ENCODE assay signal across 22 mouse cellular contexts in the genomic region with DNA sequence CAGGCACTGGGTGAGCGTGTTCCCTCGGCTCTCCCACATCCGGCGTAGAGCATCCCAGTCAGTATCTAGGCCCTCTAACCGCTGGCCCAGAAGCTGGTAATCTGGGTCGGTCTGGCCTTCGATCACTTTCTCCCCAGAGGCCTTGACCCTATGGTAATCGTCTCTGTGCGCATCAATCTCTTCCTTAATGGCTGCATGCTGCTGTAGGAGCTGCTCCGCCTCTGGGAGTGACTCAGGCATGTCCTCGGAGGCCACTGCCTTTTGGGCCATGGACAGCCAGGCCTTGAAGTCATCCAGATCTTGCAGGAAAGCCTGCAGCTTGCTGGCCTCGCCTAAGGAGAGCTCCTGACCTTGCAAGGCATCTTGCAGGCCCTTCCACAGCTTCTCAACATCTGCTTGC.
A peak's percentile ranks its signal among the peaks of the same experiment; 100 is the strongest.
DNase-seq lines count a peak whose midpoint lies in the region; ATAC-seq lines count a peak whose summit lies in the region.
"Had no signal": no experiment of that assay in that cellular context is flagged by ENCODE, and none has a peak within 500 bp of the region (broad histone marks: within the 10 kb centered on the region; RNA-seq: fewer than 3 reads in every experiment).

No protein-coding gene starts in this region.

- H3K27ac ChIP-seq in neural tube, embryonic 11.5 days (ENCODE audit: low read depth, low read length) = no peak overlapping the region
- H3K27ac ChIP-seq in forebrain, embryonic 11.5 days (ENCODE audit: low read depth, low read length) = no peak overlapping the region
- H3K27ac ChIP-seq: forebrain, embryonic 10.5 days; gastrocnemius, adult 2 months; hindbrain, embryonic 12.5 days; hindbrain, embryonic 15.5 days had no signal

- H3K9ac ChIP-seq in neural tube, embryonic 11.5 days (ENCODE audit: low read length) = no peak overlapping the region
- no peak overlapping the region for H3K9ac ChIP-seq in forebrain, embryonic 11.5 days (ENCODE audit: low read length)
- H3K9ac ChIP-seq: forebrain, postnatal 0 days; hindbrain, embryonic 12.5 days; hindbrain, embryonic 15.5 days had no signal

- H3K27me3 ChIP-seq in neural tube, embryonic 11.5 days (ENCODE audit: control insufficient read depth, insufficient read depth, low read length) = no peaks in the 10 kb centered on the region
- H3K27me3 ChIP-seq in forebrain, embryonic 11.5 days (ENCODE audit: control insufficient read depth, insufficient read depth, low read length) = no peaks in the 10 kb centered on the region
- H3K27me3 ChIP-seq: hindbrain, embryonic 15.5 days had no signal

- no peak overlapping the region for H3K4me2 ChIP-seq in neural tube, embryonic 11.5 days (ENCODE audit: low read depth)
- H3K4me2 ChIP-seq in forebrain, embryonic 11.5 days (ENCODE audit: low read depth, low read length, severe bottlenecking) = no peak overlapping the region
- H3K4me2 ChIP-seq: heart, embryonic 11.5 days; hindbrain, embryonic 12.5 days; hindbrain, embryonic 15.5 days had no signal

- WGBS in neural tube, embryonic 11.5 days = 80% methylated on average over 12 of the region's 12 CpGs
- 91% methylated on average over 12 of the region's 12 CpGs for WGBS in forebrain, embryonic 11.5 days

- H3K36me3 ChIP-seq in neural tube, embryonic 11.5 days (ENCODE audit: control insufficient read depth, insufficient read depth, low read length) = no peaks in the 10 kb centered on the region
- H3K36me3 ChIP-seq in forebrain, embryonic 11.5 days (ENCODE audit: control insufficient read depth, insufficient read depth, low read length) = no peaks in the 10 kb centered on the region
- H3K36me3 ChIP-seq: forebrain, embryonic 10.5 days; hindbrain, embryonic 12.5 days; hindbrain, embryonic 15.5 days had no signal

- ATAC-seq in neural tube, embryonic 11.5 days (ENCODE audit: insufficient read depth, low FRiP score, low TSS enrichment) = no peak
- ATAC-seq in megakaryocyte progenitor cell, adult 5-6 weeks (replicated peaks; ENCODE audit: poor library complexity) = no peak
- ATAC-seq in forebrain, embryonic 11.5 days (replicated peaks; ENCODE audit: low FRiP score) = no peak
- ATAC-seq: CD4-positive, CD25-positive, alpha-beta regulatory T cell, adult 4 months; forebrain, embryonic 14.5 days; forebrain, postnatal 0 days; intestine, postnatal 0 days had no signal

- no peaks in the 10 kb centered on the region for H3K4me1 ChIP-seq in neural tube, embryonic 11.5 days (ENCODE audit: control insufficient read depth, insufficient read depth, low read length)
- H3K4me1 ChIP-seq in forebrain, embryonic 11.5 days (replicated peaks; ENCODE audit: control insufficient read depth, insufficient read depth, low read length) = no peaks in the 10 kb centered on the region

- H3K9me3 ChIP-seq in neural tube, embryonic 11.5 days (ENCODE audit: control insufficient read depth, low read length) = no peaks in the 10 kb centered on the region
- H3K9me3 ChIP-seq in forebrain, embryonic 11.5 days (ENCODE audit: control insufficient read depth, low read length) = no peaks in the 10 kb centered on the region
- H3K9me3 ChIP-seq: forebrain, embryonic 10.5 days; hindbrain, embryonic 12.5 days; hindbrain, embryonic 15.5 days had no signal

- no peak overlapping the region for H3K4me3 ChIP-seq in neural tube, embryonic 11.5 days (ENCODE audit: low read depth, low read length)
- H3K4me3 ChIP-seq in forebrain, embryonic 11.5 days (ENCODE audit: low read depth, low read length) = no peak overlapping the region
- H3K4me3 ChIP-seq: forebrain, embryonic 10.5 days; gastrocnemius, adult 2 months; hindbrain, embryonic 12.5 days; hindbrain, embryonic 15.5 days had no signal

- peak; percentile 33 for DNase-seq in neural tube, embryonic 11.5 days (ENCODE audit: low spot score)
- DNase-seq in neural tube, embryonic 10.5 days (ENCODE audit: extremely low spot score, low spot score) = no peak
- DNase-seq in adrenal gland, adult 2 months = peak; percentile 86
- DNase-seq in adrenal gland, adult 8-10 months = peak; percentile 83
- peak; percentile 57 for DNase-seq in adrenal gland, postnatal 25 days
- DNase-seq in forebrain, embryonic 11.5 days (ENCODE audit: low spot score) = no peak
- DNase-seq: cerebellum, adult 11-12 months; cerebellum, adult 8-10 months; cerebellum, postnatal 10 days; cerebellum, postnatal 36 days; forebrain, postnatal 0 days; gastrocnemius, adult 2 months; gastrocnemius, postnatal 14 days; heart, adult 11 months had no signal

Comparison
In these comparisons a context has a peak if more than half of its experiments do, and no peak if none do; other contexts are left out.
1. DNase-seq: peak in neural tube, embryonic 11.5 days (single experiment), adrenal gland, adult 2 months (single experiment), adrenal gland, adult 8-10 months (single experiment) and adrenal gland, postnatal 25 days (single experiment); none in neural tube, embryonic 10.5 days (single experiment) and forebrain, embryonic 11.5 days (single experiment).